Mouse (Mus musculus): Measurements from ENCODE around the gene Akr7a5. TPM values are rescaled to one million over a fixed set of nuclear protein-coding genes. Genes with fewer than 3 reads are reported as not detected.
A peak's percentile ranks its signal among the peaks of the same experiment; 100 is the strongest.

The Akr7a5 gene
- total RNA-seq, 2 experiments from 2014 or later = 65.8 to 69.2 TPM

GRCm38 (mm10) chr4:139351931-139352711 lies 41.6 kb downstream of the Akr7a5 start, which contains the start of the genes Mrto4, Emc1 and Ubr4:
Mrto4 (minus strand) TSS chr4:139352576.
Emc1 (plus strand) TSS chr4:139352587.
Ubr4 (plus strand) TSS chr4:139352609.
- peak; percentile 90 to 92 for DNase-seq

- no peak for DNase-seq
Measured at GRCm38 (mm10) chr4:139352832-139353231, 42.3 kb downstream of the Akr7a5 start.

GRCm38 (mm10) chr4:139357211-139357610 lies 46.7 kb downstream of the Akr7a5 start:
- no peak for DNase-seq

GRCm38 (mm10) chr4:139360761-139361548 lies 50.4 kb downstream of the Akr7a5 start:
- DNase-seq = no peak

GRCm38 (mm10) chr4:139367336-139367735 lies 56.8 kb downstream of the Akr7a5 start:
- peak; percentile 42 to 55 for DNase-seq

Small RNAs within 50 kb of the gene (microRNA-seq; reads per million reads assigned to microRNA genes)
- gene Gm24245 (not detected), gene Gm25732 (1.00 reads per million)

Other genes starting within 250 kb of the Akr7a5 start
- under 1 TPM; 0.16 to 0.23 TPM for gene Htr6, start 235.2 kb upstream of the Akr7a5 start, total RNA-seq (2021)
- 10 to 100 TPM; 43.2 to 45.0 TPM for gene Nbl1, start 217.8 kb upstream of the Akr7a5 start, total RNA-seq (2021)
- 100 to 1,000 TPM; 407 to 417 TPM for gene Minos1, start 179.6 kb upstream of the Akr7a5 start, total RNA-seq (2021)
- 100 to 1,000 TPM; 379 to 391 TPM for gene Capzb, start 117.8 kb upstream of the Akr7a5 start, total RNA-seq (2021)
- 1 to 10 TPM; 7.9 to 9.4 TPM for gene Pqlc2, start within 50 bp of the Akr7a5 start, total RNA-seq (2021)
- 10 to 100 TPM; 65.3 to 78.7 TPM for gene Mrto4, start 41.8 kb downstream of the Akr7a5 start, total RNA-seq (2021)
- 10 to 100 TPM; 53.0 to 63.1 TPM for gene Emc1, start 41.8 kb downstream of the Akr7a5 start, total RNA-seq (2021)
- 100 to 1,000 TPM; 159 to 191 TPM for gene Ubr4, start 41.9 kb downstream of the Akr7a5 start, total RNA-seq (2021)
- 10 to 100 TPM; 11.3 to 11.4 TPM for gene Iffo2, start 219.8 kb downstream of the Akr7a5 start, total RNA-seq (2021)